7 mouse cellular contexts compared by ENCODE assay signal in genomic region chr15:4376221-4376631, GRCm38 (mm10). TPM values are rescaled to one million over a fixed set of nuclear protein-coding genes. Genes with fewer than 3 reads are reported as not detected.
DNase-seq lines count a peak whose midpoint lies in the region; TF ChIP-seq lines count a peak whose summit lies in the region.

No protein-coding gene starts in this region.

- 21% methylated on average over 8 of the region's 8 CpGs for WGBS in hindbrain, embryonic 10.5 days

- H3ac ChIP-seq in myocyte (ENCODE audit: control insufficient read depth, insufficient read length), result no peak overlapping the region

- no peak for TF ChIP-seq POLR2A in myocyte (IDR thresholded peaks at IDR 0.05; ENCODE audit: insufficient read length, low read depth)

- H3K9me3 ChIP-seq in hindbrain, embryonic 10.5 days, result no peaks in the 10 kb centered on the region

- peak overlapping the region; percentile 65 for H3K4me3 ChIP-seq in hindbrain, embryonic 10.5 days
- H3K4me3 ChIP-seq in myocyte, result no peak overlapping the region

- intact Hi-C loops in left cerebral cortex, postnatal 36 days (cut with DNase I), result no loop called here

- H3K79me2 ChIP-seq in myocyte (ENCODE audit: control insufficient read depth, insufficient read depth), result no peaks in the 10 kb centered on the region

- peaks cover 24% of the 10 kb centered on the region; the same call in 1 of the 2 replicates for H3K4me1 ChIP-seq in hindbrain, embryonic 10.5 days (replicated peaks)

- peak; percentile 11 to 29 for DNase-seq in left cerebral cortex, postnatal 36 days (ENCODE audit: low spot score in 2 of 2)
- no peak for DNase-seq in left cerebral cortex, adult 18-20 months (ENCODE audit: low spot score in 2 of 2)
- peak; percentile 87 for DNase-seq in cerebellum, adult 9-11 months
- DNase-seq in hindbrain, embryonic 10.5 days (ENCODE audit: low spot score), result peak; percentile 22
- DNase-seq in gastrocnemius, postnatal 10 days, result no peak
- no peak for DNase-seq in gastrocnemius, adult 18-20 months (ENCODE audit: low spot score)

- H3K27ac ChIP-seq in hindbrain, embryonic 10.5 days, result peak overlapping the region; percentile 80

- H3K27me3 ChIP-seq in hindbrain, embryonic 10.5 days (ENCODE audit: insufficient read depth, poor library complexity, severe bottlenecking), result peaks cover 14% of the 10 kb centered on the region
- H3K27me3 ChIP-seq in myocyte (ENCODE audit: control insufficient read depth, insufficient read depth, insufficient read length), result peaks cover 21% of the 10 kb centered on the region

- H3K4me2 ChIP-seq in myocyte (ENCODE audit: low read depth), result peak overlapping the region; percentile 64

- no peaks in the 10 kb centered on the region for H3K36me3 ChIP-seq in hindbrain, embryonic 10.5 days
- H3K36me3 ChIP-seq in myocyte (ENCODE audit: control insufficient read depth, insufficient read depth), result no peaks in the 10 kb centered on the region

TF ChIP-seq in myocyte, 11 proteins besides CTCF, POLR2A, EP300 and RAD21:
- TF ChIP-seq TCF3 (IDR thresholded peaks at IDR 0.05; ENCODE audit: insufficient read length, low read depth), result no peak
- no peak for TF ChIP-seq MYOG (IDR thresholded peaks at IDR 0.05; ENCODE audit: control insufficient read depth in 1 of 3, insufficient read depth in 1 of 3, insufficient read length in 2 of 3, low read depth in 2 of 3)
- no peak for TF ChIP-seq USF1 (IDR thresholded peaks at IDR 0.05; ENCODE audit: low read depth)
- TF ChIP-seq E2F4 (IDR thresholded peaks at IDR 0.05; ENCODE audit: insufficient read depth), result no peak
- TF ChIP-seq MAX (IDR thresholded peaks at IDR 0.05; ENCODE audit: low read depth), result no peak
- TF ChIP-seq TCF12 (IDR thresholded peaks at IDR 0.05; ENCODE audit: insufficient read depth, poor library complexity, severe bottlenecking), result no peak
- no peak for TF ChIP-seq REST (IDR thresholded peaks at IDR 0.05; ENCODE audit: insufficient read depth, insufficient read length)
- no peak for TF ChIP-seq POLR2AphosphoS2 (IDR thresholded peaks at IDR 0.05; ENCODE audit: insufficient read length, low read depth)

RNA-seq across cellular contexts. Expression of gene Plcxd3, which starts 0.9 kb away (rescaled TPM):
- total RNA-seq in left cerebral cortex, postnatal 36 days (2021), result 10 to 100 TPM; 33.3 to 37.0 TPM
- total RNA-seq in left cerebral cortex, adult 18-20 months (2021), result 10 to 100 TPM; 32.8 to 33.6 TPM
- 4.8 and 10.8 TPM in 2 replicates for polyA plus RNA-seq in hindbrain, embryonic 10.5 days (2016; fragmentation: Nextera tagmentation; extraction: Ambion mirVana)
- polyA plus RNA-seq in myocyte (2012; fragmentation: generic; extraction: Trizol), result not detected
- total RNA-seq in gastrocnemius, postnatal 10 days (2021), result under 1 TPM; 0.12 to 0.32 TPM
- under 1 TPM; 0.27 to 0.33 TPM for total RNA-seq in gastrocnemius, adult 18-20 months (2021)

Comparison
In these comparisons a context has a peak if more than half of its experiments do, and no peak if none do; other contexts are left out.
1. DNase-seq: peak in left cerebral cortex, postnatal 36 days (2 of 2), cerebellum, adult 9-11 months (single experiment) and hindbrain, embryonic 10.5 days (single experiment); none in left cerebral cortex, adult 18-20 months (0 of 2), gastrocnemius, postnatal 10 days (single experiment) and gastrocnemius, adult 18-20 months (single experiment).
2. RNA of gene Plcxd3, which starts 0.9 kb away (total RNA-seq): 33.3 to 37.0 TPM in left cerebral cortex, postnatal 36 days and 32.8 to 33.6 TPM in left cerebral cortex, adult 18-20 months; 0.27 to 0.33 TPM in gastrocnemius, adult 18-20 months and 0.12 to 0.32 TPM in gastrocnemius, postnatal 10 days; every median in the first group is over 10 times any median in the second.